Mouse (Mus musculus): Measurements from ENCODE around the gene Ulk3.

DNA sequence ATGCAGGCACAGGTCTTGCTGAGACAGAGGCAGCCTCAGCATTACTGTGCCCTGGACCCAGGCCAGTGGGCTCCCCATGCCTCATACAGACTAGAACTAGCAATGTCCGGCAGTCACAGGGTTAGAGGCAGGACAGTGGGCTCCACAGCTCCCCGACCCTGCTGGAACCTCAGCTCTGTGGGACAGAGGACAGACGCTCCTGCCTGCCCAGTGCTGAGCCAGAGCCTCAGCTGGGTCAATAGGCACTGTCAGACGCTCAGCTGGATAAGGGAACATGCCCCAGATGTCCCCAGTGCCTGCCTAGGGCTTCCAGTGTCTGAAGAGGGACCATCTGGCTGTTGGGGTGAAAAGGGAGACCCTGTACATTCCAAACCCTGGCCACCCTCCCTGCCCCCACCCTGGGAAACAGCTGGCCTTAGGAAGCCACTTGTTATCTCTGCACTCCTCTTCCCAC is 8.7 kb downstream of the Ulk3 start:
- TF ChIP-seq CTCF (IDR thresholded peaks at IDR 0.05; ENCODE audit: low read depth), result no peak
- TF ChIP-seq EP300 (IDR thresholded peaks at IDR 0.05; ENCODE audit: low read depth), result no peak
